Mouse (Mus musculus) thymus, postnatal 25 days (tissue): Measurements from ENCODE around the gene Adck1.

Experiments used
- DNase-seq: peaks from one replicate; pipeline ENCODE4 v3.0.0; 2022

The Adck1 gene

GRCm38 (mm10) chr12:88475833-88476232, 115.5 kb downstream of the Adck1 start:
- no peak for DNase-seq

- DNase-seq, result no peak
Observed at GRCm38 (mm10) chr12:88476702-88477101, 116.3 kb downstream of the Adck1 start.

- DNase-seq, result no peak
Observed at GRCm38 (mm10) chr12:88481657-88482056, 121.3 kb downstream of the Adck1 start.

GRCm38 (mm10) chr12:88490881-88491280, 130.5 kb downstream of the Adck1 start:
- no peak for DNase-seq
